In genomic region chr8:127771781-127772180, GRCm38 (mm10) we compare ENCODE assay signal across 31 mouse cellular contexts.
"Had no signal": no experiment of that assay in that cellular context is flagged by ENCODE, and none has a peak within 500 bp of the region (broad histone marks: within the 10 kb centered on the region; RNA-seq: fewer than 3 reads in every experiment).

No protein-coding gene starts in this region.

- H3K4me2 ChIP-seq: limb, embryonic 12.5 days; limb, embryonic 13.5 days; limb, embryonic 15.5 days; liver, embryonic 11.5 days; liver, embryonic 12.5 days; liver, embryonic 13.5 days; liver, embryonic 15.5 days; lung, embryonic 14.5 days; lung, embryonic 15.5 days; midbrain, embryonic 12.5 days; midbrain, embryonic 13.5 days; midbrain, embryonic 15.5 days; neural tube, embryonic 12.5 days had no signal

- H3K4me1 ChIP-seq: limb, embryonic 10.5 days; limb, embryonic 13.5 days; liver, embryonic 12.5 days; liver, embryonic 13.5 days; liver, embryonic 15.5 days; megakaryocyte, embryonic 14.5 days had no signal

- H3K9me3 ChIP-seq: limb, embryonic 10.5 days; limb, embryonic 12.5 days; limb, embryonic 13.5 days; limb, embryonic 15.5 days; liver, embryonic 12.5 days; liver, embryonic 13.5 days; liver, embryonic 15.5 days; lung, embryonic 15.5 days; midbrain, embryonic 10.5 days; midbrain, embryonic 12.5 days; midbrain, embryonic 13.5 days; midbrain, embryonic 15.5 days; neural tube, embryonic 12.5 days had no signal

- DNase-seq: left cerebral cortex, postnatal 4 days; liver; liver, embryonic 13.5 days; liver, postnatal 0 days; lung, adult 18-20 months; lung, adult 2 months; lung, embryonic 14.5 days; lung, postnatal 10 days; lung, postnatal 14 days; lung, postnatal 36 days; lung, postnatal 4 days; midbrain, embryonic 14.5 days had no signal

- ATAC-seq: liver, embryonic 12.5 days; liver, postnatal 0 days; lung, postnatal 0 days; midbrain, embryonic 13.5 days; midbrain, embryonic 15.5 days; midbrain, embryonic 16.5 days had no signal

- H3K9ac ChIP-seq: limb, embryonic 12.5 days; limb, embryonic 13.5 days; limb, embryonic 15.5 days; liver, embryonic 12.5 days; liver, embryonic 13.5 days; liver, embryonic 14.5 days; liver, embryonic 15.5 days; liver, postnatal 0 days; lung, embryonic 14.5 days; lung, embryonic 15.5 days; midbrain, embryonic 12.5 days; midbrain, embryonic 13.5 days; midbrain, embryonic 15.5 days; neural tube, embryonic 12.5 days had no signal

- H3K27me3 ChIP-seq: limb, embryonic 12.5 days; limb, embryonic 13.5 days; limb, embryonic 15.5 days; liver, embryonic 12.5 days; liver, embryonic 13.5 days; liver, embryonic 15.5 days; lung, embryonic 15.5 days; midbrain, embryonic 13.5 days; midbrain, embryonic 15.5 days; neural tube, embryonic 12.5 days had no signal

- H3K36me3 ChIP-seq: limb, embryonic 10.5 days; limb, embryonic 12.5 days; limb, embryonic 13.5 days; limb, embryonic 15.5 days; liver, embryonic 12.5 days; liver, embryonic 13.5 days; liver, embryonic 15.5 days; lung, embryonic 15.5 days; midbrain, embryonic 10.5 days; midbrain, embryonic 12.5 days; midbrain, embryonic 13.5 days; midbrain, embryonic 15.5 days; neural tube, embryonic 12.5 days had no signal

- H3K27ac ChIP-seq: limb, embryonic 10.5 days; limb, embryonic 12.5 days; limb, embryonic 13.5 days; limb, embryonic 15.5 days; liver, embryonic 12.5 days; liver, embryonic 13.5 days; liver, embryonic 14.5 days; liver, embryonic 15.5 days; lung, embryonic 15.5 days; macrophage; midbrain, embryonic 10.5 days; midbrain, embryonic 12.5 days; midbrain, embryonic 13.5 days; midbrain, embryonic 15.5 days; neural tube, embryonic 12.5 days had no signal

- H3K4me3 ChIP-seq: limb, embryonic 10.5 days; limb, embryonic 12.5 days; limb, embryonic 13.5 days; limb, embryonic 15.5 days; liver, embryonic 12.5 days; liver, embryonic 13.5 days; liver, embryonic 15.5 days; lung, embryonic 15.5 days; megakaryocyte, embryonic 14.5 days; midbrain, embryonic 10.5 days; midbrain, embryonic 12.5 days; midbrain, embryonic 13.5 days; midbrain, embryonic 15.5 days; myocyte; neural tube, embryonic 12.5 days had no signal
